Mouse (Mus musculus) fat pad, adult 2 months (tissue): ENCODE data around the gene Zfp62.

ENCODE experiments used
- DNase-seq: peaks from one replicate; pipeline ENCODE4 v3.0.0-alpha.2; 2011; ENCODE audit warnings: low read depth, low spot score; ENCODE audit errors: extremely low read depth

Gene Zfp62

DNA sequence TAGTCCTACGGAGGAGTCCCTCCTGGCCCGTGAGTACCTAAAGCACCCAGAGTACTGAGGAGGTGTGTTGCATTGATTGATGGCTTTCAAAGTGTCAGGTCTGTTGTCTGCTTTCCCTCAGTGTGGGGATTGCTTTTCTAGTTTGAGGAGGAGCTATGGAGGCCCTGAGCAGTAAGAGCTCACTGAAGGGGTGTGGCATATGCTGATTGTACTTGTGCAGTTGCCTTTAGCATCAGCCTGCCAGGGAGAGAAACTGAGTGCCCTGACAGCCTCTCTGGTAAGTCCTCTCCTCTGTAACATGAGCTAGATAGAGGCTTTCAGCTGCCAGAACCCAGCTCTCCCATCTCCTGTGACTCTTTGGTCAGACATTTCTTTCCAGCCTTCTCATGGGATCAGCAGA lies 44.2 kb downstream of the Zfp62 start:
- no peak for DNase-seq

DNA sequence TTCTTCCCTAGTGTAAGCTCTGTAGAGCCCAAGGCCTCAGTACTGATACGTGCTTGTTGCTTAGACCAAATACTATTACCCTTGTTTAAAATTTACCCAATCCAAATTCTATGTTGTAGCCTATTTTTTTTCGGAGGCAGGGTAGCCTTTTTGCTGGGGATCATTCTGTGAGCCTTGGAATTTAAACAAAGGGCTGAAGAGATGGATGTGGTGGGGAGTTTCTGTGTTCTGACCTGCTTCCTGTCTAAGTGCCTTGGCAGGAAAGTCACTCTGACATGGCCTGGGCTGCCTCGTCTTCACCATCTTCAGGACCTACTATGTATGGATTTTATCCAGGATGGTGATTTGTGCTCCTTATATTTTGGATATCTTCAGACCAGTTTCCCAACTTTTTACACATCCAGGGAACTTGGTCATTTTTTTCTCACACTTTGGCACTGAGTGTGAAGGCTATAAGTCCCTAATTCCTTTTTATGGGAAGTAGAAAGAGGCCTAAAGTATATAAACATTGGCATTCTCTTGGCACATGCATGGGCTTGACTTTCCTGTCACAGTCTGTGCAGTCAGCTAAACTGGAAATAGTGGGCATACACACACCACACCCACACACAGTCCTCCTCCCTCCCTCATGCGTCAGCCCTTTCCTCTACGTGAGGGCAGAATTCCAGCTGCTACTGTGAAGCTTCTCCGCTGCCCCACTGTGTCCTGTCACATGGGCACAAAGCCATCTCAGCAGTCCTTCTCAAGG lies 45.3 kb downstream of the Zfp62 start:
- peak; percentile 93 for DNase-seq

DNA sequence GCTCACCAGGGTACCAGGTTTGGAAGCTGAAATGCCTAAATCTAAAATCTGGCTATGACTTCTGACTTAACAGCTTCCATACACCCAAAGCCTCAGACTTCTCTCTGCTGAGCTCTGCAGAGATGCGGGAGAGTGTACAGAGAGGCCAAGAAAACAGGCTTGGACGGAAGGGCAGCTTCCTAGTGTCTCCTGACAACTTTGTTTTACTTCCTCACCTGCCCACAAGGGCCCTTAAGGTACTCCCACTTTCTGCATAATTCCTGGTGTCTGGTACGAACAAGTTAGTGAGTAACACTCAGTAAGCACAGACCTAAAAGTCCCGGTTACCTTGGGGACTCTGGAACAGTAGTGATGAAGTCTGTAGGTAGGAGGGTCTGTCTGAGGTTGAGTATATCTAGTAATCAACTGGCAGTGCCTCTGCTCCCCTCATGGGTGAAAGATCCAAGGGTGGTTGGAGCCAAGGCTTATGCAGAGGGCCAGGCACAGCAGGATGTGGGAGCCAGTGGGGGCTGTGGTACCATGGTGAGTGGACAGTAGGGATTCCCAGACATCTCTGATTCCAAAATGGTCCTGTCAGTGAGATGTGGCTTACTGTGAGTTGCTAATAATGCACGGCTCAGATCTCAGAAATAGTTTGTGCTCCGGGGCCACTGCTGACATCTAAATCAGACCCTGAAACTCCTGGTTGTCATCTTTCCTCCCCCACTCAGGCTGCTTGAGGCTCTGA lies 46.0 kb downstream of the Zfp62 start:
- DNase-seq = no peak

DNA sequence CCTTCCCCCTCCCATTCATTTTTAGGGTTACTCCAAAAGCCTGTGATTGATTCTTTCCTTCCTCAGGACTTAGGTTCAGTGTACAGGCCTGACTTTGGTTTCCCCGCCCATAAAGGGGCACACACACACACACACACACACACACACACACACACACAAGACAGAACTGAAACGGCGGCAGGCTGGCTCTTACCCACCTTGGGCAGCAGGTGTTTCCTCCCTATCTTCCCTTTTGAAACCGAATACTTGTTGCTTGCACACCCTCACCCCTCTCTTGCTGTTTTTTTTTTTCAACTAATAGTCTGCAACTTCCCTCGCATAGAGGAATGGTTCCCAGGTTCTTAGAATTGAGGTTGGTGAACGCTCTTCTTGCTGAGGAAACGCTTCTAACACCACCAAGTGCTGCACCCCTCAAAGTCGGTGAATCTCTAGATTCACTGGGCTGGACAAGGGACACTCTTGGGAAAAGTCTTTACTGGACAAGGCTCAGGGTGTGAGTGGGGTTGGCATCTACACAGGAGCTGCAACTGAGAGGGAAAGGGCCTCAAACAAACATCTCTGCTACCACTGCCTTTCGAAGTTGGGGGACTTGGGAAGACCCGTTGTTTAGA lies 46.8 kb downstream of the Zfp62 start:
- no peak for DNase-seq

DNA sequence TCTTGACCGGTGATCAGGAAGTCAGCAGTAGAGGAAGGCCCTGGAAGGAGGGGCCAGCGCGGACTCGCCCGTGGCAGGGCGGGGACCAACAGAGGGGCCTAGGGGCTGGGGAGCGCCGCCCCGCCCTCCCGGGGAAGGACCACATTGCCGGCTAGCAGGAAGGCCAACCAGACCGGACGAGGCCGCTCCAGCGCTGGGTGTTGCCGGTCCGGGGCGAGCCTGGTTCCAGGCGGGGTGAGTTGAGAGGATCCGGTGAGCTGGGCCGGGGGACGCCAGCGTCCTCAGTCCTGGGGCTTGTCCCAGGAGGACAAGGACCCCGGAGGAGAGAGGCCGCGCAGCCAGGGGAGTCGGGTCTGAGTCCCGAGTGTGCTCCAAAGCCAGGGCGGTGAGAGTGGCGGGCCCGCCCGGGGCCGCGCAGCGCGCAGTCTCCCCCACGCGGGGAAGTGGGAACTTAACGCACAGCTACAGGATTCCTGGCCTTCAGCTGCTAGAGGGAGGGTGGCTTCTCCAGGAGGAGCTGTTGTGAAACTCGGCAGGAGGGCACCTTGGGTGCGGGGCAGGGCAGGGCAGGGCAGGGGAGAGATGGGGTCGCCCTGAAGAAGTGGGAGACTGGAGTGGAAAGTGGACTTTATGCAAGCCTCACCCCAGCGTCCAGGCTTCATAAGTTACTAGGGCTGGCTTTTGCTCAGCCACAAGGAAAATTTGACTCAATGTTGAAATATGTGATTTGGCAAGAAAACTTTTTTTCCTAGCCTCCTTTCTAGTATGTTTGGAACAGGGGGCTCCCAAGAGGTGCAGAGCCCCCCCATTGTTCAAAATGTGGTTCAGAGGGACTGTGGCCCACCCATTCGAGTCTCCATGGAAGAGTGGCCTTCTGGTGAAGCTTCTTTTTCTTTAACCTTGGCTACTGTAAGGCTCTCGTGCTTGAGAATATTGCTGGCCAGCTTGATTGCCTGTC lies 47.6 kb downstream of the Zfp62 start:
- no peak for DNase-seq

DNA sequence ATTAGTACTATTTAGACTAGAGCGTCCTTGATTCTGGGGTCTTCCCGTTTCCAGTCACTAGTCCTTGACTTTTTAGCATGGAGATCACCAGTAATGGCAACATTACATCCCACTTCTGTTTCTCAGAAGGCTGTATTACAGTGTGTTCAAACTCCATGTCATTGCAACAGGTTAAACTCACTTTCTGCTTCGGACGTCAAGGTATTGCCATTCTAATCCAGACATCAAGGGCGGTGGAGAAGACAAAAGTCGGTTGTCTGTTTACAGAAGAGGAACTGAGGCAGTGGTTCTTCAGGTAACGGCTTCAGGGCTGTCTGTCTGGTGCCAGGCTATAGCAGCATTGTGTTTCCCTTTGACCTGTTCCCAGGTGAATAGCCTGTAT lies 48.3 kb downstream of the Zfp62 start:
- DNase-seq = no peak

DNA sequence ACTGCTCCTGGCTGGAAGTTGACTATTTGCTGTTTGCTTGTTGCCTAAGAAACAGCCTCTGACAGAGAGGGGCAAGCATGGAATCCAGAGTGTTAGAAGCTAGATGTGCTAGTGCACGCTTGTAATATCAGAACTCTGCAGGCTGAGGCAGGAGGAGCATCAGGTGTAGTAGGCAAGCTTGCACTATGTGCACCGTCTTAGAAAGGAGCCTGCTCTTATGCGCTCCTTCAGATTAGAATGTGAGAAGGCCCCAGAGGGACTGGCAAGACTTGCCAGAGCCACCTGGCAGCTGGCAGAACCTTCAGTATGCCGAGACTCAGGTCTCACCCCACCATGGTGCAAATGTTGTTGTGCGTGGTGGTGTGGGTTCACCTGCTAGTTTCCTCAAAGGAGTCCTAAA lies 49.0 kb downstream of the Zfp62 start:
- DNase-seq = no peak

DNA sequence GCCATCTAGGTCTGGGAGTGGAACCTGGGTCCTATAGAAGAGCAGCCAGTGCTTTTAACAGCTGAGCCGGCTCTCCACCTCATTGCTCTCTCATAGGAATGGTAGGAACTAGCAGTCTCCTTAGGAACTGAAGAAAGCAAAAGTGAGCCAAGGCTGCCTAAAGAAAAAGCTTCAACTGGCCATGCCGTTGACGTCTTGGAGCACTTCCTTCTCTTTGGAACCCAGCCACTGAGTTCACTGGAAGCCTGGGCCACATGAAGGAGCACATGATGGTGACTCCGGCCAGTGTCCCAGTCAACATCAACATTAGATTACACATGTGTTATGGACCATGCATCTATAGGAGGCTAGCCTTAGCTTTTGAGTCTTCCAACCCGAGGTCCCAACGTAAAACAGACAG lies 49.9 kb downstream of the Zfp62 start:
- no peak for DNase-seq

DNA sequence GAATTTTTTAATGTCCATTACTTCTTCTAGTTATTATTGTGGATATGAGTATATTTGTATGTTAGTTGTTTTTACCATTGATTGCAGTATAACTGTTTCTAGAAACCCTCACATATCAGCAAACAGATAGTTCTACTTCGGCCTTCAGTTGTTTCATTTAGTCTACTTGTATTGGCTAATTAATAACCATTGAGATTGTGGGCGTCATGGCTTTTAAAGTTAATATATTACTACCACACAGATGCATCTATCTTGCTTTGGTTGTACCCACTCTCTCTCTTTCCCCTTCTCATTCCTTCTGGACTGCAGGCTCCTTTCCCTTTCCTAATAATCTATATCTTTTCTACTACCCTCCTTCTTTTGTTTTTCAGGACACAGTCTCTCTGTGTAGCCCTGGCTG lies 56.2 kb downstream of the Zfp62 start:
- DNase-seq = no peak

DNA sequence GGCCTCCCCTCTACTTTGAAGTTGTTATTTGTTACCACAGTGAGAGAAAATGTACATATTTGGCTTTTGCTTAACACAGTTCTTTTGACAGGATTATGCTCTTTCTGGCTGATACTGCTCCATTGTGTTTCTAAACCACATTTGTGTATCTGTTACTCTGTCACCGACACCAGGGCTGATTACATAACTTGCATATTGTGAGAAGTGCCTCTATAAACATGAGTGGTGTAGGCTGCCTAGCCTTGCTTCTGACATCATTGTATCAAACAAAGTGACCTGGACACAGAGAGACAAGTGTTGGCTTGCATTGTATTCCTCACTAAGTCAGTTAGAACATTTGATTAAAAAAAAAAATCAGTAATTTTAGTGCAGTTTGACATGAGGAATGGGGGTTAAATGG lies 56.7 kb downstream of the Zfp62 start:
- no peak for DNase-seq

DNA sequence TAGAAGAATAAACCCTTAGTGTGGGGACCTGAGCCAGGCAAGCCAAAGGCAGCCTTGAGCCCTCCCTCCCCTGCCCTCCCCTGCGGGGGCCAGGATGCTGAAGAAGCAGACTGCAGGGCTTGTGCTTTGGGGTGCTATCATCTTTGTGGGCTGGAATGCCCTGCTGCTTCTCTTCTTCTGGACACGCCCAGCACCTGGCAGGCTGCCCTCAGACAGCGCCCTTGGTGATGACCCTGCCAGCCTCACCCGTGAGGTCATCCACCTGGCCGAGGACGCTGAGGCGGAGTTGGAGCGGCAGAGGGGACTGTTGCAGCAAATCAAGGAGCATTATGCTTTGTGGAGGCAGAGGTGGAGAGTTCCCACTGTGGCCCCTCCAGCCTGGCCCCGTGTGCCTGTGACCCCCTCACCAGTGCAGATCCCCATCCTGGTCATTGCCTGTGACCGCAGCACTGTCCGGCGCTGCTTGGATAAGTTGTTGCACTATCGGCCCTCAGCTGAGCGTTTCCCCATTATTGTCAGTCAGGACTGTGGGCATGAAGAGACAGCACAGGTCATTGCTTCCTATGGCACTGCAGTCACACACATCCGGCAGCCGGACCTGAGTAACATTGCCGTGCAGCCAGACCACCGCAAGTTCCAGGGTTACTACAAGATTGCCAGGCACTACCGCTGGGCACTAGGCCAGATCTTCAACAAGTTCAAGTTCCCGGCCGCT lies 57.7 kb downstream of the Zfp62 start:
- DNase-seq = no peak

DNA sequence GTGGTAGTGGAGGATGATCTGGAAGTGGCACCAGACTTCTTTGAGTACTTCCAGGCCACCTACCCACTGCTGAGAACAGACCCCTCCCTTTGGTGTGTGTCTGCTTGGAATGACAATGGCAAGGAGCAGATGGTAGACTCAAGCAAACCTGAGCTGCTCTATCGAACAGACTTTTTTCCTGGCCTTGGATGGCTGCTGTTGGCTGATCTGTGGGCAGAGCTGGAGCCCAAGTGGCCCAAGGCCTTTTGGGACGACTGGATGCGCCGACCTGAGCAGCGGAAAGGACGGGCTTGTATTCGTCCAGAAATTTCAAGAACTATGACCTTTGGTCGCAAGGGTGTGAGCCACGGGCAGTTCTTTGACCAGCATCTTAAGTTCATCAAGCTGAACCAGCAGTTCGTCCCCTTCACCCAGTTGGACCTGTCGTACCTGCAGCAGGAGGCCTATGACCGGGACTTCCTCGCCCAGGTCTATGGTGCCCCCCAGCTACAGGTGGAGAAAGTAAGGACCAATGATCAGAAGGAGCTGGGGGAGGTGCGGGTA lies 58.3 kb downstream of the Zfp62 start:
- DNase-seq = no peak

DNA sequence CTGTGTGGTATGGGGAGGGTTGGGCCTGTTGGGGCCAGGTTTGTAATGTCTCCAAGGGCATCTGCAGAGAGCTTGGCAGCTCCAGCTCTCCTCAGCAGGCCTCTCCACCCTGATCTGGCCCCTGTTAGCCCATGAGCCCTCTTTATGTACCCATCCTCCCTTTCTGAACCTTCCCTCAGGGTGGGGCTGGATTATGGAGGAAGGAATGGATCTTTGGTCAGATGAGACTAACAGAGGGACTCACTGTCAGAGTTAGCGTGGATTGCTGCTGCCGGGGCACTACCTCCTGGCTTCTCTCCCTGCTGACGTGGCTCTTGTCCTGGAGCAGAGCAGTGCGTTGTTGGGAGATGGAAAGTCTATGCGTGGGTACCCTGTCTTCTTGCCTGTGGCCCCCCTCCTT lies 59.2 kb downstream of the Zfp62 start:
- no peak for DNase-seq

DNA sequence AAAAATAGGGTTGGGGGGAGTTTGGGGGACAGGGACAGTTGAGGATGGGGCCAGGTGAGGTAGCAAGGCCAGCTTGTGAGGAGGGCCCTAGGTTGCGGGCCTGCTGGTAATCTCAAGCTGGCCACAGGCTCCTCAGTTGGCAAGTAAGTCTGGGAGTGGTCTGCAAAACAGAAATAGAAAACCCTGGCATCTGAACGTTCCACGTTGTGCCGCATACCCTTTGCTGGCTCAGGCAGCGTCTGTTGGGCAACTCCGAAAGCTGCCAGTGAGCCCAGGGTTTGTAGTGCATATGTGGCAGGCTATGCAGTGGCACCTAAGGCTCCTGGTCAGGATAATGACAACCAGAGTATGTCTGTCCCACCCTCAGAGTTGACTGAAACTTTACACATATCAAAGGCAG lies 60.1 kb downstream of the Zfp62 start:
- no peak for DNase-seq

DNA sequence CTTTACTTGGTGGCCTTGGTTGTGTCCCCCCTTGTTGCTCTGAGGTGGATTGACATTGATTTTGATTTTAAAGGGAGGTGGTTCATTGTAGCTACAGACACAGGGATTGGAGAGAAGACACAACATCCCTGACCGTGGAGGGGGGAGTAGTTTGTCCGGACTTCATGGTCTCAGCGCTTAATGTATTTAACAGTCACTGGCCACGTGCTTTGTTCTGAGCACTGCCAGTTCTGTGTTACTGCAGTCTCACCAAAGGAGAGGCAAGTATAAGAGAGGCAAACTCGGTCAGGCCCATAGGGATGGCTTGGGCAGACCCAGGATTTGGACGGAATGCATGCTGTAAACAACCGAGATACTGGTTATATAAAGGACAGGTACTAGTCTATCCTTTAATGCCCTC lies 61.0 kb downstream of the Zfp62 start:
- no peak for DNase-seq

DNA sequence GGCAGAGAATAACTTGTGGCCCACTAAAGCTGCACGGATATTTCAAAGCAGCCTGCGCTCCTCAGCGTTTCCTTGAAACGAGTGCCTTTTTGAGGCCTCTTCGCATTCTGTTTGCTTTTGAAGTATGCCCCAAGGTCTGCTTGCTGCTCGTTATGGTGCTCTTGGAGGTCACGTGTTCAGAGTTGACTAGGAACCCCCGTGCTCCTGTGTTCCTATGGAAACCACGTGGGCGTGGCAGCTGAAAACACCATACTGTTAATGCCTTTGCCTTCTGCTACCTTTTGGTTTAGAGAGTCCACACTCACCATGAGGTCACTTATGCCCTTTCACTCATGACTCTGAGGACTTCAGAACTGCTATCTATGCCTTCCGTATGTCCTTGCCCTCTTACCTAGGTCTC lies 61.5 kb downstream of the Zfp62 start:
- no peak for DNase-seq

DNA sequence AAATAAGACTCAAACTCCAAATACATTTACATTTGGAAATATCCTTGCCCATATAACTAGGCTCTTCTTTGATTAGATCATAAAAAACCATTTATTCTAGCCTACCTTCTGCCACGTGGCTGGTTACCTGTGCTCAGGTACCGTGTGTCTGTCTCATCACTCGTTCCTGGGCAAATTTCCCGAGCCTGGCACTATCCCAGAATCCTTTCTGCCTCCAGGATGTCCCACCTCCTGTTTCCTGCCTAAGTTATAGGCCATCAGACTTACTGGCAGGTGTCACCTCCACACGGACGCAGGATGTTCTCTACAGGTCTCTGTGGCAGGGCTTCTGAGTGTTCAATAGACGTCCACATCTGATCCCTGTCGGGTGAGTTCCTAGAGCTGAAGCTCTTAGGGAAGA lies 62.0 kb downstream of the Zfp62 start:
- no peak for DNase-seq

DNA sequence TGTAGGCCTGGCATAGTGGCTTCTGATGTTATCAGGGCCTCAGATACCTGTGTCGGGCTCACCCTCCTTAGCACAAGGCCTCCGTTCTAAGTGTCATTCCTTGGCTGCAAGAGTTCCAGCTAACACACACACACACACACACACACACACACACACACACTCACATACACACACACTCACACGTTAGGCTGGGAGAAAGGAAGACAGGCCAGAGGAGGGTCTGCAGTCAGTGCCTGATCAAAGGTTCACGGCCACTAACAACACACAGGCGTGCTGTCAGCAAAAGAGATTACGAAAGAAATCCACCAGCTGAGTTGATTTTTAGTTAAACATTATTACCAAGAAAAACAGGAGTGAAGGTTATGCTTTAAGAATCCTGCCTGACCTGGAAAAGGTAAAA lies 63.6 kb downstream of the Zfp62 start:
- DNase-seq = no peak

DNA sequence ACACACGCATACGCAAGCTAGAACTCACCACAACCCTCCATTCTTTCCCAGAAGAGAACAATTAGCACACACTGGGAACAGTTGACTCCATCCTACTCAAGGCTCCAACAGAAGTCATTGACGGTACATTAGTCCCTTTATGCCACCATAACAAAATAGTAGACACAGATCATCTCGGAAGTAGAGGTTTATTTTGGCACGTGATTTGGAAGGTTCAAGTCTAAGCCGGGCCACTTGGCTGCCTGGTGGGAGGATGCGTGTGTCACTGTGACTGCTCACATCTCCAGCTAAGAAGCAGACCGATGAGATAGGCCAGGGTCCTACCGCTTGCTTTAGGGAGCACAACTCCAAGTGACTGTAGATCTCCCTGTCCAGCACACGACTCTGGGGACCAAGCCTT lies 64.2 kb downstream of the Zfp62 start:
- no peak for DNase-seq

DNA sequence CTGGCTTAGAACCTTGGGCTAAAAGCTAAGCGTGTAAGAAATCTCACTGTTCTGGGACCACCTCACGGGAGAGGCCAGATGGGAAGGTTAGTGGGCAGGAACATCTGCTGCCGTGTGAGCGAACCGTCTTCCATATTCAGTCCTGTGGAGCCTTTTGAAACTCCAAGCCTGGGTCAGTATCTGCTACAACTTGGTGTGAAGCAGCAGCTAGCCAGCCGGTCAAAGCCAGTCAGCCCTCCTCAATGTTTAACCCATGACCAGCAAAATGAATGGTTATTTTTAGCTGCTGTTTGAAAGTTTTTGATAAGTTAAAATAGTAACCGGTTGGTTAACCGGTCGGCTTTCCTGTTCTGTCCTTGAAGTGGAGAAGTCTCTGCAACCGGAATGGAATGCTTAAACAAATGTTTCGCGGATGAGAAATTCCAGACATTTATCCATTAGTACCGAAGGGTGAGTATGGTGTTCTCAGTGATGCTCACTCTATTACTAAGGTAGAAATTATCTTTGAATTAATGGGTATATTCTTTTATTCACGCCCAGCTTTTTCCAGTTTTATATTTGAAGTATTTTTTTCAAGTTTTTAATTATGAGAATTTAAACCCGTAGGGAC lies 65.0 kb downstream of the Zfp62 start:
- no peak for DNase-seq
